Mouse (Mus musculus) midbrain, embryonic 14.5 days (tissue): ENCODE measurements around the gene Fbxl12. TPM values are rescaled to one million over a fixed set of nuclear protein-coding genes. Genes with fewer than 3 reads are reported as not detected.
"Not testable (repeated sequence)": the region's sequence is repeated elsewhere in the genome, so short reads cannot be mapped to it uniquely, and the experiment has no call there.

ENCODE experiments used
- ATAC-seq: fragments of 200-750 bp; cut with Nextera tagmentation; 2 replicates; pipeline ENCODE4 v1.8.0; 2017; ENCODE audit warnings: moderate number of reproducible peaks, moderate library complexity; ENCODE audit not compliant: low FRiP score, low TSS enrichment
- DNase-seq: peaks from one replicate; pipeline ENCODE4 v3.0.0-alpha.2; 2015
- H3K27ac ChIP-seq: fragments of 300-500 bp; sonication (generic); replicated peaks from 2 replicates; pipeline ENCODE4 v1.5.1; 2014; ENCODE audit warnings: mild to moderate bottlenecking, low read depth, low read length, moderate library complexity
- H3K27me3 ChIP-seq: fragments of 300-500 bp; sonication (generic); 2 replicates; pipeline ENCODE4 v1.6.1; 2014; ENCODE audit warnings: low read length, control low read depth, mixed read lengths; ENCODE audit not compliant: control insufficient read depth, insufficient read depth
- H3K36me3 ChIP-seq: fragments of 300-500 bp; sonication (generic); 2 replicates; pipeline ENCODE4 v1.6.1; 2014; ENCODE audit warnings: low read length, control low read depth; ENCODE audit not compliant: control insufficient read depth, insufficient read depth
- H3K4me1 ChIP-seq: fragments of 300-500 bp; sonication (generic); 2 replicates; pipeline ENCODE4 v1.6.1; 2014; ENCODE audit warnings: mild to moderate bottlenecking, antibody characterized with exemption, low read length, control low read depth; ENCODE audit not compliant: control insufficient read depth, insufficient read depth
- H3K4me2 ChIP-seq: fragments of 300-500 bp; sonication (generic); 2 replicates; pipeline ENCODE4 v1.6.1; 2014; ENCODE audit warnings: mild to moderate bottlenecking, low read length, moderate library complexity
- H3K4me3 ChIP-seq: fragments of 300-500 bp; sonication (generic); replicated peaks from 2 replicates; pipeline ENCODE4 v1.5.1; 2014; ENCODE audit warnings: low read depth, low read length
- H3K9ac ChIP-seq: fragments of 300-500 bp; sonication (generic); replicated peaks from 2 replicates; pipeline ENCODE4 v1.6.1; 2014; ENCODE audit warnings: mild to moderate bottlenecking, low read length, moderate library complexity
- H3K9me3 ChIP-seq: fragments of 300-500 bp; sonication (generic); 2 replicates; pipeline ENCODE4 v1.6.1; 2016; ENCODE audit warnings: low read length, control low read depth, mixed read lengths; ENCODE audit not compliant: control insufficient read depth
- WGBS: fragments of 180-500 bp; shearing (Covaris S2); extraction: QIAGEN DNeasy Blood & Tissue Kit; methylation state at CpG from one replicate; pipeline ENCODE4 v1.1.7; 2014; 5-methylcytosine and 5-hydroxymethylcytosine counted together
- polyA plus RNA-seq: library from polyadenylated mRNA; unstranded; fragments of >200 nt; fragmentation: Nextera tagmentation; extraction: Ambion mirVana; gene quantifications from 2 replicates; pipeline ENCODE4 v1.2.1, GENCODE M21; 2014

Fbxl12 gene
- polyA plus RNA-seq, 1 experiment from 2014 or later, result 12.1 TPM

GRCm38 (mm10) chr9:20642896-20643466 is 1.6 kb downstream of the Fbxl12 start:
- Histone ChIP-seq H3K4me1 (peaks cover 29% of the 10 kb centered on the region), H3K36me3 (peaks cover 36% of the 10 kb centered on the region), H3K4me3 (peak overlapping the region; percentile 68), H3K9me3 (no peaks in the 10 kb centered on the region), H3K27me3 (no peaks in the 10 kb centered on the region), H3K27ac (peak overlapping the region; percentile 90), H3K9ac (peak overlapping the region; percentile 84), H3K4me2 (peak overlapping the region; percentile 89)
- peak; percentile 92 for DNase-seq
- under 1% methylated on average over 30 of the region's 30 CpGs for WGBS
- ATAC-seq, result peak; percentile 85

DNA sequence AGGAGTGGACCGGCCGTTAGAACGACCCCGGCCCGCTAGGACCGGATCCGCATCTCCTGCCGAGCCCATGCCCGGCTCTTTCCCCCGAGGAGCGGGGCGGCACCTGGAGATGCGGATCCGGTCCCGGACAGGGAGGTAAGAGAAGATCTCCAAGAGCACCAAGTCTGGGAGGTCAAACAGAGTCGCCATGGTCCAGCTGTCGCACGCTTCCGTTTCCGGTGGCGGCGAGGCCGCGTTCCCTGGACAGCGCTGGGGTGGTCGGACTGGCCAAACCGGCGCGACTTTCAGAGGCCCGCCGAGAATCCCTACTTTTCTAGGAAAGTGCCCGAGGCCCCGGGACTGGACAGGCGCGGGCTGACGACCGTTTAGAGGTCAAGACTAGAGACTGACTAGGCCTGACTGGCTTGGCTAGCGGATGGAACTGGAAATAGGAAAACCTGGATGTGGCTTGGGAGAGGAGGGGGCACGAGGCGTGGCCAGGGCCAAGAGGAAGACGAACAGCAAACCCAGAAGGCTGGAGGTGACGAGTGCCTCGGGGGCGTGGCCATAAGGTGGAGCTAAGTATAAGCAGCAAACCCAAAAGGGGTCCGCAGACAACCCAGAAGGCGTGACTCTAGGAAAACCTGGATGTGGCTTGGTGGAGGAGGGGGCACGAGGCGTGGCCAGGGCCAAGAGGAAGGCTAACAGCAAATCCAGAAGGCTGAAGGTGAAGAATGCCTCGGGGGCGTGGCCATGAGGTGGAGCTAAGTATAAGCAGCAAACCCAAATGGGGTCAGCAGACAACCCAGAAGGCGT is 2.3 kb downstream of the Fbxl12 start, which contains the start of gene Ubl5:
Ubl5 (plus strand) TSS at position 778 of the 795 bp plus-strand sequence.
- ATAC-seq, result peak; percentile 87
- H3K9me3 ChIP-seq, result no peaks in the 10 kb centered on the region
- H3K4me1 ChIP-seq, result peaks cover 29% of the 10 kb centered on the region
- peaks cover 35% of the 10 kb centered on the region for H3K36me3 ChIP-seq
- peak; percentile 94 for DNase-seq
- H3K9ac ChIP-seq, result peak within 1 kb of the TSS; percentile 84
- H3K27me3 ChIP-seq, result no peaks in the 10 kb centered on the region
- H3K4me2 ChIP-seq, result peak within 1 kb of the TSS; percentile 89
- under 1% methylated on average over 48 of the region's 51 CpGs for WGBS
- H3K4me3 ChIP-seq, result peak within 1 kb of the TSS; percentile 68
- H3K27ac ChIP-seq, result peak within 1 kb of the TSS; percentile 90

DNA sequence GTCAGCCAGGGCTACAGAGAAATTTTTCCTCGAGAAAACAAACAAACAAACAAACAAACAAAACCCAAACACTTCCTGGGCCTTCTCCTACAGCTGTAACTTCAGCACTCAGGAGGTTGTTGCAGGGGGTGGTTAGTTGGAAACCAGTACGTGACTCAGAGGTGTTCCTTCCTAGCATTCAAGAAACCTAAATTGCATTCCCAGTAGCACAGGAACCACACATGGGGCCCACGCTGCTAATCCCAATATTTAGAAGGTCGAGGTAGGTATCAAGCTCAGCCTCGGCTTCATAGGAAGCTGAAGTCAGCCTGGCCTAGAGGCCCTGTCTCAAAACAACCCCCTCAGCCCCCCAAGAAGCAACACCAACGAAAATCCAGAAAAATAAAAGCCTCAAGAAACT is 3.1 kb downstream of the Fbxl12 start:
- Histone ChIP-seq H3K9me3 (no peaks in the 10 kb centered on the region), H3K36me3 (peaks cover 33% of the 10 kb centered on the region), H3K4me2 (peak overlapping the region; percentile 89), H3K27ac (no peak overlapping the region), H3K27me3 (no peaks in the 10 kb centered on the region), H3K9ac (peak overlapping the region; percentile 84), H3K4me3 (peak overlapping the region; percentile 68), H3K4me1 (peaks cover 29% of the 10 kb centered on the region)
- ATAC-seq (no peak), DNase-seq (no peak)
- WGBS, result 29% methylated on average over 6 of the region's 6 CpGs

GRCm38 (mm10) chr9:20639486-20639885 is 5.1 kb downstream of the Fbxl12 start:
- H3K9ac ChIP-seq, result no peak overlapping the region
- no peaks in the 10 kb centered on the region for H3K27me3 ChIP-seq
- WGBS, result 93% methylated on average over 4 of the region's 4 CpGs
- ATAC-seq (no peak), DNase-seq (no peak)
- no peak overlapping the region for H3K27ac ChIP-seq
- H3K4me2 ChIP-seq, result no peak overlapping the region
- peaks cover 20% of the 10 kb centered on the region for H3K4me1 ChIP-seq
- H3K9me3 ChIP-seq, result no peaks in the 10 kb centered on the region
- H3K4me3 ChIP-seq, result no peak overlapping the region
- H3K36me3 ChIP-seq, result peaks cover 28% of the 10 kb centered on the region

- H3K27ac ChIP-seq, result no peak overlapping the region
- peaks cover 17% of the 10 kb centered on the region for H3K4me1 ChIP-seq
- ATAC-seq, result no peak
- H3K4me3 ChIP-seq, result no peak overlapping the region
- H3K4me2 ChIP-seq, result no peak overlapping the region
- no peak overlapping the region for H3K9ac ChIP-seq
- 96% methylated on average over 19 of the region's 19 CpGs for WGBS
- H3K9me3 ChIP-seq, result no peaks in the 10 kb centered on the region
- H3K36me3 ChIP-seq, result peaks cover 28% of the 10 kb centered on the region
- DNase-seq, result no peak
- H3K27me3 ChIP-seq, result no peaks in the 10 kb centered on the region
These were observed 6.0 kb downstream of the Fbxl12 start for GRCm38 (mm10) chr9:20638552-20638951.

DNA sequence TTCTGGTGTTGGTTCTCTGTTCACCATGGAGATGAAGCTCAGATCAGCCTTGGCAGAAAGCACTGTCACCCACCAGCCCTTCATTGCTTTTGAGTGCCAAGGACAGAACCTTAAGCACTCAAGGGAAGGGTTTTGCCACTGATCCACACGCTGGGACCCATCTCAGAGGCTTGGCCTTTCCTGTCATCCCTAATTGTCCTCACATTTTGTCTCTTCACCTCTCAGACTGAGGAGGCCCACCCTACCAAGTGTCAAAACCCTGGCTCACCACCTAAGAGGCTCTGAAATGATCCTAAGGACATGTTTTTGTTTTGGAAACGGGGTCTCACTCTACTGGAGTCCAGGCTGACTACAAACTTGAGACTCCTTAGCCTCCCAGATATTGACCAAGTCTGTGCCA is 7.8 kb downstream of the Fbxl12 start:
- peaks cover 28% of the 10 kb centered on the region for H3K36me3 ChIP-seq
- H3K9ac ChIP-seq, result no peak overlapping the region
- peaks cover 13% of the 10 kb centered on the region for H3K4me1 ChIP-seq
- DNase-seq (no peak), ATAC-seq (no peak)
- no peak overlapping the region for H3K4me3 ChIP-seq
- WGBS, result 94% methylated on average over 2 of the region's 2 CpGs
- no peak overlapping the region for H3K27ac ChIP-seq
- H3K27me3 ChIP-seq, result no peaks in the 10 kb centered on the region
- no peak overlapping the region for H3K4me2 ChIP-seq
- H3K9me3 ChIP-seq, result no peaks in the 10 kb centered on the region

DNA sequence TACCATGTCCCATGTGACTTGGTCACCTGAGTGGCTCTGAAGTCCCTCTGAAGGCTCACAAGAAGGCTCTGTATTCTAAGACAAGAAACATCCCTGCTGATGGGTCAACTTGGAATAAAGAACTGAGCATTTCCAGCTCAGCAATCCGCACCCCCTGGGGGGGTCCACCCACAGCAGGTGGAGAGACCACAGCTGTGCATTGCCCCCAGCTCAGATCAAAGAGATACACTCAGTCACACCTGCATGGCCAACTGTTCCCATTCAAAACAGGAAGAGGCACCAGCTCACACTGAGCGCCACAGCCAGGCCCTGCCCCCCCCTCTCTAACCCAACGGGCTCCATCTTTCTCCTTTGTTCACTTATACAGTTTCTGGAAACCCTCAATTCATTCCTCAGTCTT is 8.3 kb downstream of the Fbxl12 start:
- Histone ChIP-seq H3K36me3 (peaks cover 28% of the 10 kb centered on the region), H3K27ac (no peak overlapping the region), H3K4me1 (peaks cover 7% of the 10 kb centered on the region), H3K4me2 (no peak overlapping the region), H3K27me3 (no peaks in the 10 kb centered on the region), H3K9me3 (no peaks in the 10 kb centered on the region), H3K9ac (no peak overlapping the region), H3K4me3 (no peak overlapping the region)
- ATAC-seq (no peak), DNase-seq (no peak)
- WGBS, result 84% methylated on average over 3 of the region's 3 CpGs

- H3K36me3 ChIP-seq, result peaks cover 26% of the 10 kb centered on the region
- WGBS, result 93% methylated on average over 8 of the region's 8 CpGs
- not testable (repeated sequence) for ATAC-seq, H3K9ac ChIP-seq, H3K4me3 ChIP-seq, H3K27me3 ChIP-seq, H3K4me2 ChIP-seq, H3K9me3 ChIP-seq, DNase-seq, H3K27ac ChIP-seq, H3K4me1 ChIP-seq
These were observed 8.9 kb downstream of the Fbxl12 start for GRCm38 (mm10) chr9:20635676-20636075.

- WGBS, result 94% methylated on average over 2 of the region's 2 CpGs
- Histone ChIP-seq H3K4me2 (no peak overlapping the region), H3K9ac (no peak overlapping the region), H3K4me1 (no peaks in the 10 kb centered on the region), H3K36me3 (no peaks in the 10 kb centered on the region), H3K27me3 (no peaks in the 10 kb centered on the region), H3K27ac (no peak overlapping the region), H3K9me3 (no peaks in the 10 kb centered on the region), H3K4me3 (no peak overlapping the region)
- no peak for DNase-seq
- ATAC-seq, result no peak
These were observed 13.2 kb downstream of the Fbxl12 start for GRCm38 (mm10) chr9:20631332-20631731.
